Mouse (Mus musculus) layer of hippocampus, adult 18-20 months (tissue): ENCODE measurements around the gene Wdr81. TPM values are rescaled to one million over a fixed set of nuclear protein-coding genes. Genes with fewer than 3 reads are reported as not detected.

ENCODE experiments used
- DNase-seq, 2 experiments: peaks; one replicate each; pipeline ENCODE4 v3.0.0; 2022; ENCODE audit warnings: low spot score in 2 of 2
- microRNA-seq, 2 experiments: library from miRNA; unstranded; fragments of <30 nt; microRNA quantifications; one replicate each; pipeline ENCODE4 v1.2.0; 2021
- total RNA-seq, 2 experiments: library from RNA; stranded (reverse); gene quantifications; 2 replicates each; pipeline ENCODE4 v1.2.3; 2021

The Wdr81 gene
- total RNA-seq, 2 experiments from 2014 or later, result 21.6 to 23.3 TPM

DNA sequence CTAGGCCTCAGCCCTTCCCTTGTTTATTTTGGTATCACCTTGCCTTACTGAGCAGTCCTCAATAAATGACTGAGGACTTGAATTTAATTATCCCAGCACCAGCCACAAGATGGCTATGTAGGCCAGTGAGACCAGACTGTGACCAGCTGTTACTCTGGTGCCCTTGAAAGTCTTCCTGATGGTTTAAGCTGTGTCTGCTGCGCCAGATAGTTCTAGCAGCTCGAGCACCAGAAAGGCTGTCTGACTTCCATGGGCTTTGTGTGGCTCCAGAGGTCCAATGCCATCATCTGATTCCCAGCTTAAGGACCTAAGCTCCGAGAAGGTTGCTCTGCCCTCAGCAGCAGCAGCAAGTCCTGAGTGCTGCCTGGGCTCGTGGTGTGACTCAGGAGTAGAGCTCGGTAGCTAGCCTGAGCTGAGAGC is 52.2 kb downstream of the Wdr81 start:
- peak in 1 of 2 experiments; percentile 82 for DNase-seq

DNA sequence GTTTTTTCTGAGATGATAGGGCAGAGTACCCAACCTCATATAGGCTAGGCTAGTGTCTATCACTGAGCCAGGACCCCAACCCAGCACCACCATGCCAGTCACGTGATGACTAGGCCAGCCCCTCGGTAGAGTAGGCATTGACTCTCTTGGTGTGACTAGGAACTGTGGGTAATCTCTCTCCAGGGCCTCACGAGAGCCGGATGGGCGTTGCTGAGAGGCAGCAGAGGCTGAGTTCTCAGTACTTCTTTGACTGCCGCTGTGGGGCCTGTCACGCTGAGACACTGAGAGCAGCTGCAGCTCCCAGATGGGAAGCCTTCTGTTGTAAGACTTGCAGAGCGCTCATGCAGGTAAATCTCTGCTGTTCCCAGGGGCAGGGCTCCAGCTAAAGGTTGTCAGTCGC is 54.4 kb downstream of the Wdr81 start:
- DNase-seq, result peak in 1 of 2 experiments; percentile 47

DNA sequence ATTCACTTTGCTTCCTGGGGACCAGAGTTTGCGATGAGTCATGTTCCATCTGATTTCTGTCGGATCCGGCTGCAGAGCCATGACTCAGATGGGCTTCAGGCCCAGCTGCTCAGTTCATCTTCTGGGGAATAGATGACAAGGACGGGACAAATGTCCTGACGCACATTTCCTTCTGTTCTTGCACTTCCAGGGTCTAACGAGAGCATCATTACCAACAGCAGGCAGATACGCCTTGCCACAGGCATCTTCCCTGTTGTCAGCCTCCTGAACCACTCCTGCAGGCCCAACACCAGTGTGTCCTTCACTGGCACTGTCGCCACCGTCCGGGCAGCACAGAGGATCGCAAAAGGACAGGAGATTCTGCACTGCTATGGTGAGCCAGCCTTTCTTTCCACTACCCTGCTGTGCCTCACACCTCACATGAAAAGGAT is 55.1 kb downstream of the Wdr81 start:
- peak; percentile 64 to 81 for DNase-seq

DNA sequence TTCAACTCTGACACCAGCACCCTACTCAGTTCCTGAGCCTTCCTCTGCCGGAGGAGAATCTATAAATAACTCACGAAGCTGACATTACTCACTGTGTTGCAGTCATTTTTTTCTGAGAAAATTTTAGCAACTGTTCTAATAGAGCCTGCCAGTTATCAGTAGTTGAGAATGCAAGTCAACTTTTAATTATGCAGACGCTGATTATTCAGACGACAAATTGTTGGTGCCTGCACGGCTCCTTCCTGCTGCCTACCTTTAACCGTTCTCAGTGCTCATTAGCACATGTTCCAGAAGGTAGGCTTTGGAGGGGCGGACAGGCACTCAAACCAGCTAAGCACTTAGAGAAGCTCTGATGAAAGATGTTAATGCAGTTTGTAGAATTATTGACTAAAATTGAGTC is 57.1 kb downstream of the Wdr81 start:
- DNase-seq, result peak in 1 of 2 experiments; percentile 58

DNA sequence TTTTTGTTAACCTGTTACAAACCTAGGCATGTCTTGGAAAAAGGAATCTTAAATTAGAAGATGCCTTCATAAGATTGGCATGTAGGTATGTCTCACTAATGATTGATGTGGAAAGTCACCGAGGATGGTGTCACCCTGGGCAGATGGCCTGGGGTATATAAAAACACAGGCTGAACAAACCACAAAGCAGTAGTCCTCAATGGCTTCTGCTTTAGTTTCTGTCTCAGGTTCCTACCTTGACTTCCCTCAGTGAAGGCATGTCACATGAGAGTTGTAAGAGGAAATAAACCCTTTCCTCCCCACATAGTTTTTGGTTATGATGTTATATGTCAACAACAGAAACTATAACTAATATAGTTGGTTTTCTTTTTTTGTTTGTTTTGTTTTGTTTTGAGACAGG is 58.9 kb downstream of the Wdr81 start:
- no peak for DNase-seq

Small RNA genes lying within 50 kb of the gene (microRNA-seq; reads per million reads assigned to microRNA genes)
- gene Mir22, result 9,439 to 14,980 reads per million in 2 experiments

Other genes with a start within 250 kb of the Wdr81 start
- gene Rpa1, start 106.4 kb downstream of the Wdr81 start, total RNA-seq, result 10 to 100 TPM; 63.7 to 68.1 TPM
- 10 to 100 TPM; 14.9 to 16.8 TPM for gene Smyd4, start 106.3 kb downstream of the Wdr81 start, total RNA-seq
- gene Serpinf1, start 32.0 kb downstream of the Wdr81 start, total RNA-seq, result 10 to 100 TPM; 10.6 to 15.4 TPM
- gene Serpinf2, start 15.1 kb downstream of the Wdr81 start, total RNA-seq, result under 1 TPM; 0.53 to 0.59 TPM
- under 1 TPM in 1 of 2 experiments, not detected in 1; 0.89 TPM for gene Tlcd2, start 7.0 kb upstream of the Wdr81 start, total RNA-seq
- 100 to 1,000 TPM; 132 to 133 TPM for gene Prpf8, start 32.1 kb upstream of the Wdr81 start, total RNA-seq
- 1 to 10 TPM in 1 of 2 experiments, under 1 TPM in 1; 0.74 to 1.5 TPM for gene Rilp, start 55.4 kb upstream of the Wdr81 start, total RNA-seq
- 1 to 10 TPM; 1.0 to 1.1 TPM for gene Scarf1, start 58.8 kb upstream of the Wdr81 start, total RNA-seq
- 10 to 100 TPM; 44.2 to 51.3 TPM for gene Slc43a2, start 77.0 kb upstream of the Wdr81 start, total RNA-seq
- 100 to 1,000 TPM; 279 to 288 TPM for gene Pitpna, start 133.4 kb upstream of the Wdr81 start, total RNA-seq
- gene Inpp5k, start 176.3 kb upstream of the Wdr81 start, total RNA-seq, result 10 to 100 TPM; 40.2 to 45.2 TPM
- 10 to 100 TPM; 12.9 to 14.1 TPM for gene Myo1c, start 195.8 kb upstream of the Wdr81 start, total RNA-seq
- gene Crk, start 224.5 kb upstream of the Wdr81 start, total RNA-seq, result 100 to 1,000 TPM; 128 to 129 TPM